In genomic region chr17:5806823-5807222, GRCm38 (mm10) we compare ENCODE assay signal across 12 mouse cellular contexts.
"Had no signal": no experiment of that assay in that cellular context is flagged by ENCODE, and none has a peak within 500 bp of the region (broad histone marks: within the 10 kb centered on the region; RNA-seq: fewer than 3 reads in every experiment).

No protein-coding gene starts in this region.

- H3K9ac ChIP-seq: limb, embryonic 15.5 days; liver, embryonic 15.5 days; lung, embryonic 14.5 days; midbrain, embryonic 15.5 days; neural tube, embryonic 12.5 days had no signal

- DNase-seq: kidney, adult 8-10 months; kidney, postnatal 25 days; layer of hippocampus, adult 9-11 months; layer of hippocampus, postnatal 36 days; lung, embryonic 14.5 days; lung, postnatal 4 days; thymus, adult 2 months; thymus, postnatal 25 days had no signal

- H3K27me3 ChIP-seq: limb, embryonic 15.5 days; liver, embryonic 15.5 days; midbrain, embryonic 15.5 days; neural tube, embryonic 12.5 days had no signal

- H3K4me1 ChIP-seq: midbrain, embryonic 15.5 days; neural tube, embryonic 12.5 days had no signal

- H3K4me3 ChIP-seq: limb, embryonic 15.5 days; liver, embryonic 15.5 days; midbrain, embryonic 15.5 days; neural tube, embryonic 12.5 days had no signal

- H3K36me3 ChIP-seq: limb, embryonic 15.5 days; liver, embryonic 15.5 days; midbrain, embryonic 15.5 days; neural tube, embryonic 12.5 days had no signal

- H3K4me2 ChIP-seq: limb, embryonic 15.5 days; liver, embryonic 15.5 days; lung, embryonic 14.5 days; midbrain, embryonic 15.5 days; neural tube, embryonic 12.5 days had no signal

- H3K27ac ChIP-seq: liver, embryonic 15.5 days; midbrain, embryonic 15.5 days; neural tube, embryonic 12.5 days had no signal

- ATAC-seq: midbrain, embryonic 15.5 days had no signal

- H3K9me3 ChIP-seq: limb, embryonic 15.5 days; liver, embryonic 15.5 days; midbrain, embryonic 15.5 days; neural tube, embryonic 12.5 days had no signal
